Mouse (Mus musculus) hindbrain, embryonic 10.5 days (tissue): Measurements from ENCODE around the gene S1pr2. TPM values are rescaled to one million over a fixed set of nuclear protein-coding genes. Genes with fewer than 3 reads are reported as not detected.
A peak's percentile ranks its signal among the peaks of the same experiment; 100 is the strongest.

Experiments
- DNase-seq: peaks from one replicate; pipeline ENCODE4 v3.0.0-alpha.2; 2017; ENCODE audit warnings: low spot score
- H3K27ac ChIP-seq: fragments of 300-500 bp; sonication (generic); 2 replicates; pipeline ENCODE4 v1.5.1; 2016; ENCODE audit warnings: mild to moderate bottlenecking, moderate library complexity
- H3K27me3 ChIP-seq: fragments of 300-500 bp; sonication (generic); 2 replicates; pipeline ENCODE4 v1.6.1; 2016; ENCODE audit warnings: mild to moderate bottlenecking; ENCODE audit not compliant: poor library complexity, insufficient read depth, severe bottlenecking
- H3K36me3 ChIP-seq: fragments of 300-500 bp; sonication (generic); 2 replicates; pipeline ENCODE4 v1.6.1; 2016; ENCODE audit warnings: mild to moderate bottlenecking, moderate library complexity
- H3K4me1 ChIP-seq: fragments of 300-500 bp; sonication (generic); replicated peaks from 2 replicates; pipeline ENCODE4 v1.6.1; 2016; ENCODE audit warnings: mild to moderate bottlenecking
- H3K4me3 ChIP-seq: fragments of 300-500 bp; sonication (generic); 2 replicates; pipeline ENCODE4 v1.5.1; 2016; ENCODE audit warnings: mild to moderate bottlenecking, moderate library complexity
- H3K9me3 ChIP-seq: fragments of 300-500 bp; sonication (generic); 2 replicates; pipeline ENCODE4 v1.6.1; 2016; ENCODE audit warnings: mild to moderate bottlenecking, moderate library complexity
- WGBS: fragments of 180-500 bp; shearing (Covaris S2); methylation state at CpG from one replicate; pipeline ENCODE4 v1.1.7; 2016; 5-methylcytosine and 5-hydroxymethylcytosine counted together
- polyA plus RNA-seq: library from polyadenylated mRNA; unstranded; fragments of >200 nt; fragmentation: Nextera tagmentation; extraction: Ambion mirVana; gene quantifications from 2 replicates; pipeline ENCODE4 v1.2.1, GENCODE M21; 2016

S1pr2 gene
- polyA plus RNA-seq, 1 experiment from 2014 or later, result 24.2 TPM

DNA sequence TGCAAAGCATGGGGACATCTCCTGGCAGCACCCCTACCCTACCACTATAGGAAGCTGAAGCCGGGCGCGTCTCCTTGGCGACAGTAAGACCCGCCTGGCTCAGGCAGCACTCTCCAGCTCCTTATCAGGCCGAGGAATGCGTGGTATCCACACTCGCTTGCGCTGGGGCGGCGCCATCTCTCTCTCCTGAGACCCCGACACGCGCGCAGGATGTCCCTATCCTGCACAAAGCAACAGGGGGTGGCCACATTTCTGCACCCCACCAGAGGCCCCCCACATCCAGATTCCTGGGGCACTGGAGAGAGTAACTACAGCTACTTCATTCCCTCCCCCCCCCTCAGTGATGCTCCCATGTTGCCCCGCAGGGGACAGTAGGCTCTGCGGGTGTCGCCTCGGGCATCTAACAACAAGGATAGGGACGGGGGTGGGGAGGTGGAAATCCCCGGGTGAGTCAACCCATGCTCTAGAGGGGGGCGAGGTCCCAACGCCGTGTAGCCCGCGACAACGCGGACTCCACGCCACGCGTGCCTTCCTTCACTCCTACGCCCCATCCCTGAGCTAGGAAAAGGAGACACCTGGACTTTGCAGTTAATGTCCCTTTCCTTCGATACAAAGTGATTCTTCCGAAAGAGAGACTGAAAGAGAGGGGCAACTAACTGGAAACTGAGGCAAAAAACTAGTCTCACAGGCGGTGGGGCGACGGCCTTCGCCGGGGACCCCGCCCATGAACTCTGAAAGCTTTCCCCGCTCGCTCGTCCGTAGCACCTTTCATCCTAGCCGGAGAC lies 958 bp downstream of the S1pr2 start:
- H3K27me3 ChIP-seq, result peaks cover 12% of the 10 kb centered on the region; the same call in 1 of the 2 replicates
- H3K4me3 ChIP-seq, result peak overlapping the region; percentile 87
- under 1% methylated on average over 45 of the region's 45 CpGs for WGBS
- H3K36me3 ChIP-seq, result no peaks in the 10 kb centered on the region
- peak; percentile 67 for DNase-seq
- H3K27ac ChIP-seq, result peak overlapping the region; percentile 91
- H3K4me1 ChIP-seq, result peaks cover 62% of the 10 kb centered on the region
- H3K9me3 ChIP-seq, result no peaks in the 10 kb centered on the region

DNA sequence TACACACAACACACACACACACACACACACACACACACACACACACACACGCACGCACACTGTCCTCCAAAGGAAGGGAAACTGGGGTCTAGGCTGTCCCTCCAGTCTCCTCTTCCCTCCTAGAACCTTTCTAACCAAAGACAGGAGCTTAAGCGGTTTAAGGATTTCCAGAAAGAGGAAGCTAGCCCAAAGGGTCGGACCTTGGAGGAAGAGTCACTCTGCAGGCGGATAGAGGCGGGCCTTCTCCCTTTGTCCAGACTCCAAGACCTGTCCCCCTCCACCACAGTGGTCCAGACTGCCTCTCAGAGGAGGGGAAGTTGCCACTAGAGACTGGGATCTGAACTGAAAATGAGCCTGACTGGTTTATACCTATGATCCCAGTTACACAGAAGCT lies 2.9 kb downstream of the S1pr2 start:
- H3K36me3 ChIP-seq, result peaks cover 8% of the 10 kb centered on the region; the same call in 1 of the 2 replicates
- 47% methylated on average over 6 of the region's 6 CpGs for WGBS
- H3K4me1 ChIP-seq, result peaks cover 58% of the 10 kb centered on the region
- no peaks in the 10 kb centered on the region for H3K9me3 ChIP-seq
- H3K4me3 ChIP-seq, result peak overlapping the region; percentile 14; the same call in 1 of the 2 replicates
- no peak for DNase-seq
- no peak overlapping the region for H3K27ac ChIP-seq
- peaks cover 12% of the 10 kb centered on the region; the same call in 1 of the 2 replicates for H3K27me3 ChIP-seq

DNA sequence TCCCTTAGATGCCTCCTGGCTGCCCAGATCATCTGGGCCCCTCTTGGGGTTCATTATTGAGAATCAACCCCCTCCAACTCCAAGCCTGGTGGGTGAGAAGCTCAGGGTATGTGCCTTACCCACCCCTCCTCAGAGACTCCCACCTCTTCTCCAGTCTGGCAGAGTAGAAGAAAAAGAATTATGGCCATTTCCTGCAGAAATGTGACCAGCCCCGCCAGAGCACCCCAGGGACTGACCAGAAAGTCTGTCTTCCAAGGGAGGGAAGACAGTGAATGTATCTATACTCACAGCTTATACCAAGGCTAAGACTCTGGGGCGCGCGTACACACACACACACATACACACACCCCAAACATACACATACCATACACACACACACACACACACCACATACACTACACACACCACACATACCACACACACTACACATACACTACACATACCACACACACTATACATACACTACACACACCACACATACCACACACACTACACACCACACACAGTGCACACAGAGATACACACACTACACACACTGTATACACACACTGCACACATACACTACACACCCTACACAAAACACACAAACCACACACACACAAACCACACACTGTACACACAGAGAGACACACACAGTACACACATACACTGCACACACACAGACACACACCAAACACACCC lies 3.4 kb downstream of the S1pr2 start:
- peak overlapping the region; percentile 83 for H3K27ac ChIP-seq
- peaks cover 13% of the 10 kb centered on the region for H3K36me3 ChIP-seq
- DNase-seq, result no peak
- no peaks in the 10 kb centered on the region for H3K9me3 ChIP-seq
- H3K4me3 ChIP-seq, result peak overlapping the region; percentile 28
- H3K4me1 ChIP-seq, result peaks cover 55% of the 10 kb centered on the region
- H3K27me3 ChIP-seq, result peaks cover 12% of the 10 kb centered on the region; the same call in 1 of the 2 replicates
- WGBS, result 88% methylated on average over 4 of the region's 4 CpGs

- Histone ChIP-seq H3K36me3 (peaks cover 21% of the 10 kb centered on the region), H3K27ac (peak overlapping the region; percentile 83), H3K9me3 (no peaks in the 10 kb centered on the region), H3K27me3 (peaks cover 12% of the 10 kb centered on the region; the same call in 1 of the 2 replicates), H3K4me3 (peak overlapping the region; percentile 28), H3K4me1 (peaks cover 55% of the 10 kb centered on the region)
- peak; percentile 55 for DNase-seq
- 37% methylated on average over 28 of the region's 28 CpGs for whole genome bisulfite sequencing
These were observed 4.2 kb downstream of the S1pr2 start for GRCm38 (mm10) chr9:20972141-20972992.

DNA sequence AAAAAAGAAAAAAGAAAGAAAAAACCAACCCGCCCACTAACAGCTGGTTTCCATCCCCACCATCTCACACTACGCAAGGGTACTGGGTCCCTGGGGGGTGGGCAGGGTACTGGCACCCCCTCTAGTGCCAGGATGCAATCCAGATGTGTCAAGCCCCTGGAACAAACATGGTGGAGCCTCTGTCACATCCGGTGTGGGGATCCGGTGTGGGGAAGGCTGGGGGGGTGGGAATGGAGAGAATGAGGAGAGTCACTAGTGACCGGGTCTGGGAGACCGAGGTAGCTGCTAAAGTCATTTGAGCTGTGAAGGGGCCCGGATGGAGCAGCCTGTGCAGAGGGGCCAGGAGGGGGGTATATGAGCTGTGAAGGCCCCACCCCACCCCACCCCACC lies 4.8 kb downstream of the S1pr2 start:
- H3K9me3 ChIP-seq, result no peaks in the 10 kb centered on the region
- H3K27me3 ChIP-seq, result peaks cover 12% of the 10 kb centered on the region; the same call in 1 of the 2 replicates
- peak; percentile 28 for DNase-seq
- 59% methylated on average over 7 of the region's 7 CpGs for WGBS
- H3K4me3 ChIP-seq, result peak overlapping the region; percentile 28
- peak overlapping the region; percentile 83 for H3K27ac ChIP-seq
- H3K36me3 ChIP-seq, result peaks cover 27% of the 10 kb centered on the region
- H3K4me1 ChIP-seq, result peaks cover 50% of the 10 kb centered on the region

DNA sequence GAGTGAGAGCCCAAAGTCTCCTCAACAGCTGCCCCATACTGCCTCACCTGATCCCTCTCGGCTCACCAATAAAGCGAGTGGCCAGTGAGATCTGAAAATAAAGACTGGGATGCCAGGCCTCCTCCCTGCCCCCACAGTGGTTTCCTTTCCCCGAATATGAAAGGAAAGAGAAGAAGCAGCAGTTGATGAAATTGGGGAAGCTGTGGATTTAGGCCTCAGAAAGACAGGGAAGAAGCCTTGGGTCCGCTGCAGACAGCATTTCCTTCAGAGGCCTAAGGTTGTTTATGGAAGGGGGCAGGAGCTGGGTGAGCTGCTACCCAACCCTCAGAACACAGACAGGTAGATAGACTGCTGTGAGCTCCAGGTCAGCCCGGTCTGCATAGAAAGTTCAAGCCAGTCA lies 9.8 kb downstream of the S1pr2 start:
- no peak for DNase-seq
- no peaks in the 10 kb centered on the region for H3K27me3 ChIP-seq
- H3K9me3 ChIP-seq, result no peaks in the 10 kb centered on the region
- WGBS, result 80% methylated on average over 5 of the region's 5 CpGs
- no peak overlapping the region for H3K27ac ChIP-seq
- H3K4me3 ChIP-seq, result no peak overlapping the region
- peaks cover 6% of the 10 kb centered on the region for H3K4me1 ChIP-seq
- H3K36me3 ChIP-seq, result peaks cover 46% of the 10 kb centered on the region

- peaks cover 46% of the 10 kb centered on the region for H3K36me3 ChIP-seq
These were observed 10.6 kb downstream of the S1pr2 start for GRCm38 (mm10) chr9:20966008-20966407.

DNA sequence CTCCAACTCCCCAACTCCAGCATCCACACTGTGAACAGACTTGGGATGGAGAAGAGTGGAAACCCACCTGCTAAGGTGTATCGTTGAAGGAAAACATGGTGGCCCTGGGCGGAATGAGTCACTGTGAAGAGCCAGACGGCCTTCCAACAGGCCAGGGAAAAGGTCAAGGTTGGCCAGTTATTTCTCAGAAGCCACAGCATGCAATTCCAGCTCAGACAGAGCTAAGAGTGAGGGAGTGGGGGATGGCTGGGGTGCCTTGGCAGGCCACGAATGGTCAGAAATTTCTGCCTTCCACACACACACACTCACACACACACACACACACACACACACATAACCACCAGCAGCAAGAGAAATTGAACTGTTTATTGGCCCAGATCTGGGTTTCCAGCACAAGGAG lies 11.0 kb downstream of the S1pr2 start:
- Histone ChIP-seq H3K27me3 (no peaks in the 10 kb centered on the region), H3K36me3 (peaks cover 46% of the 10 kb centered on the region), H3K27ac (no peak overlapping the region), H3K4me1 (no peaks in the 10 kb centered on the region), H3K4me3 (no peak overlapping the region), H3K9me3 (no peaks in the 10 kb centered on the region)
- 88% methylated on average over 4 of the region's 4 CpGs for WGBS
- DNase-seq, result no peak

More at GRCm38 (mm10) chr9:20966008-20966407, 10.6 kb downstream of the S1pr2 start:
- H3K27me3 ChIP-seq, result no peaks in the 10 kb centered on the region
- no peaks in the 10 kb centered on the region for H3K9me3 ChIP-seq
- H3K27ac ChIP-seq, result no peak overlapping the region
- H3K4me3 ChIP-seq, result no peak overlapping the region
- DNase-seq, result no peak
- 87% methylated on average over 3 of the region's 3 CpGs for WGBS
- no peaks in the 10 kb centered on the region for H3K4me1 ChIP-seq

DNA sequence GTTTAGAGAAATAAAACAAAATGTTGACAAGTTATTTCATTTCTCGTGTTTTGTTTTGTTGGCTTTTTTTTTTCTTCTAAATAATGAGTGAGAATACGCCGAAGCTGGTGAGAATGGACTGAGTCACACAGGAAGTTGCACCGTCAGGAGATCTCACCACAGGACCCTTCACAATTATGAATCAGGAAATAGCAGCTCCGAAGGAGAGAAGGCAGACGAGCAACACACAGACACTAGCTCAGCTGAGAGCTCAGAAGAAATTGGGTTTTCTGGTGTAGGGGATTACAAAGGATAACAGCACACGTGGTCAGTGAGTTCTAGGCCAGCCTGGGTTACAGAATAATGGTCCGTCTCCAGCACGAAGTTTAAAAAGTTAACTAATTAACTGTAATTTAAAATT lies 15.0 kb downstream of the S1pr2 start:
- 86% methylated on average over 9 of the region's 9 CpGs for WGBS

DNA sequence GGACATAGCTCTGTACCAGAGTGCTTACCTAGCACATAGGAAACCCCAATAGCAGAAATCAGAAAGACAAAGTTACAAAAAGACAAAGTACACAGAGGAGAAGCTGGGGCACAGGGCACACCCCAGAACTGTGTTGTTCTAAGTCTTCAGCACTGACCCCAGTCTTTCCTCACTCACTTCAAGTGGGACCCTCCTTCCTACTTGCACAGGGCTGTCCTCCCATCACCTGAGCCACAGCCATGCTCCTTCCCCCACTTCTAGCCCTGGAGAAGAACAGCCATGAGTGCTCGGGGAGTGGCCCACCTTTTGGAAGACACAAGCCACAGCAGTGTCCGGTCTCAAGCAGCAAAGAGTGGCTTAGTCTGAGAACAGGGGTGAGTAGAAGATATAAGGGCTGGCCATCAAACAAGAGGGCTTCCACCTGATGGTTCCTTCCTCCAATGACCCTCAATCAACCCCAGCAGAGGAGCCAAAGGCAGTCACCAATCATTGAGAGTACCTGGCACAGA lies 17.1 kb downstream of the S1pr2 start, which contains the start of gene Dnmt1:
Gene Dnmt1 (minus strand): TSS at position 459 of the 509 bp plus-strand sequence.
- Histone ChIP-seq H3K9me3 (no peaks in the 10 kb centered on the region), H3K36me3 (no peaks in the 10 kb centered on the region), H3K27ac (no peak within 1 kb of the TSS), H3K4me1 (no peaks in the 10 kb centered on the region), H3K27me3 (no peaks in the 10 kb centered on the region), H3K4me3 (no peak within 1 kb of the TSS)
- no peak for DNase-seq
- WGBS, result 87% methylated on average over 2 of the region's 2 CpGs

More for the DNA sequence above, 15.0 kb downstream of the S1pr2 start:
- Histone ChIP-seq H3K9me3 (no peaks in the 10 kb centered on the region), H3K27ac (no peak overlapping the region), H3K4me1 (no peaks in the 10 kb centered on the region), H3K4me3 (no peak overlapping the region), H3K36me3 (peaks cover 17% of the 10 kb centered on the region), H3K27me3 (no peaks in the 10 kb centered on the region)
- no peak for DNase-seq

DNA sequence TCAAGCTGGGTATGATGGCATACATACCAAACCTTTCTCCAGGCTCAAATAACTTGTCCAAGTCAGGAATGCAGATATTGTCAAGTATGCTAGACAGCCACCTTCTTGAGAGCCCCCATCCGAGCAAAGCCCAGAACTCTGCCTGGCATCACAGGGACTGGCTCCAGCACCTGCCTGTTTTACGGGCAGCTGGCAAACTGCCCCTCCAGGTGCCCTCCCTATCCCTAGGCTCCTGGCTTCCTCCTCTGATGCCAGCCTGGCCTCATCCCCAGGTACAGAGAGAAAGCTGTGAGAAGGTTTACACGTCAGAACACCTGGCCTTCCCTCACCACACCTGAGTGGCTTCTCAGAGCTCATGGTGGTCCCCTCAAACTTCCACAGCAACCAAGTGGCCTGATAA lies 19.6 kb downstream of the S1pr2 start:
- WGBS, result 88% methylated on average over 3 of the region's 3 CpGs
- DNase-seq, result no peak

GRCm38 (mm10) chr9:20952520-20953227 lies 23.9 kb downstream of the S1pr2 start:
- Histone ChIP-seq H3K9me3 (no peaks in the 10 kb centered on the region), H3K4me1 (peaks cover 24% of the 10 kb centered on the region), H3K36me3 (peaks cover 20% of the 10 kb centered on the region), H3K27me3 (no peaks in the 10 kb centered on the region), H3K4me3 (peak overlapping the region; percentile 84), H3K27ac (peak overlapping the region; percentile 90)
- WGBS, result under 1% methylated on average over 51 of the region's 51 CpGs
- DNase-seq, result peak; percentile 98

More for the DNA sequence above, 19.6 kb downstream of the S1pr2 start:
- no peak overlapping the region for H3K27ac ChIP-seq
- no peaks in the 10 kb centered on the region for H3K9me3 ChIP-seq
- peaks cover 7% of the 10 kb centered on the region; the same call in 1 of the 2 replicates for H3K4me1 ChIP-seq
- H3K4me3 ChIP-seq, result no peak overlapping the region
- no peaks in the 10 kb centered on the region for H3K36me3 ChIP-seq
- H3K27me3 ChIP-seq, result no peaks in the 10 kb centered on the region
